8 mouse cellular contexts compared by ENCODE assay signal in the genomic region with DNA sequence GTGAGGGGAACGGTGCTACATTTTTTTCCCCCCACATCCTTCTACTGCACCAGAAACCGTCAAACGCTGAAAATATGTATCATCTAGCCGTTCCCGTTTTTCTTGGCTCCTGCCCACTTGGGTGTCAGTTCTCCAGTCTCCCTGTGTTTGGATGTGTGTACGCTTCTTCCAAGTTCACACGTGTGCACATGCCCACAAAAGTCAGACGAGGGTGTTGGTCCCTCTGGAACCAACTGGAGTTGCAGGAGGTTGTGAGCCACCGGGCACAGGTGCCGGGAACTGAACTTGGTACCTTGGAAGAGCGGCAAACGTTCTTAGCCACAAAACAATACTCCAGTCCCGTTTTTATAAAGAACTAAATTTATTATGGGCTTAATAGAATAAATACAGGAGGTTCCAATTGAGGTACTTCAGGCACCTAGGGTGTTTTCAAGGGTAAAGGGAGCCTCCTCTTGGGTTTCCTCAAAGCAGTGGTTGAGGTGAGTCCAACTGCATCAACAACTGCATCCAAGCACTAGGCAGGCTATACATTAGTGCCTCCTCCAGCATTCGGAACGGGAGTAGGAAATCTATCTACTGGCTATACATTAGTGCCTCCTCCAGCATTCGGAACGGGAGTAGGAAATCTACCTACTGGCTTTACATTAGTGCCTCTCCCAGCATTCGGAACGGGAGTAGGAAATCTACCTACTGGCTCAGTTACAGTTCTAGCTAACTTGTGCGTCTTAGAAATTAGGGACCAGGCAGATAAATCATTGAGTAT. TPM values are rescaled to one million over a fixed set of nuclear protein-coding genes. Genes with fewer than 3 reads are reported as not detected.
DNase-seq lines count a peak whose midpoint lies in the region; ATAC-seq and TF ChIP-seq lines count a peak whose summit lies in the region.

No protein-coding gene starts in this region.

- TF ChIP-seq RAD21 in MEL (IDR thresholded peaks at IDR 0.05; ENCODE audit: low read depth, low read length) = no peak

- TF ChIP-seq EP300 in MEL (IDR thresholded peaks at IDR 0.05; ENCODE audit: low read depth in 1 of 2, low read length in 2 of 2) = no peak

- TF ChIP-seq POLR2A in MEL (IDR thresholded peaks at IDR 0.05; ENCODE audit: control insufficient read depth in 1 of 2, insufficient read depth in 1 of 2, low read depth in 1 of 2, low read length in 2 of 2, poor library complexity in 1 of 2) = no peak; a peak in 1 of 4 replicates

- H3K4me1 ChIP-seq in forebrain, embryonic 13.5 days = peaks cover 38% of the 10 kb centered on the region
- H3K4me1 ChIP-seq in forebrain, embryonic 12.5 days = peaks cover 30% of the 10 kb centered on the region
- peaks cover 64% of the 10 kb centered on the region for H3K4me1 ChIP-seq in limb, embryonic 13.5 days
- peaks cover 39% of the 10 kb centered on the region for H3K4me1 ChIP-seq in limb, embryonic 10.5 days
- H3K4me1 ChIP-seq in MEL (ENCODE audit: control insufficient read depth in 1 of 2, insufficient read depth in 2 of 2, low read length in 2 of 2) = peaks cover 12 to 32% of the 10 kb centered on the region in 2 experiments
- peaks cover 76% of the 10 kb centered on the region for H3K4me1 ChIP-seq in liver, embryonic 15.5 days (replicated peaks)

- no peaks in the 10 kb centered on the region for H3K27me3 ChIP-seq in forebrain, embryonic 13.5 days
- no peaks in the 10 kb centered on the region for H3K27me3 ChIP-seq in forebrain, embryonic 12.5 days
- no peaks in the 10 kb centered on the region for H3K27me3 ChIP-seq in limb, embryonic 13.5 days
- H3K27me3 ChIP-seq in limb, embryonic 10.5 days (ENCODE audit: low read depth, poor library complexity, severe bottlenecking) = no peaks in the 10 kb centered on the region
- no peaks in the 10 kb centered on the region for H3K27me3 ChIP-seq in MEL (ENCODE audit: control insufficient read depth in 1 of 2, insufficient read depth in 2 of 2, low read length in 2 of 2)
- no peaks in the 10 kb centered on the region for H3K27me3 ChIP-seq in liver, embryonic 15.5 days

- DNase-seq in limb, embryonic 10.5 days (ENCODE audit: low spot score) = no peak
- peak; percentile 66 for DNase-seq in MEL (ENCODE audit: low read depth, low spot score)
- no peak for DNase-seq in right cerebral cortex, postnatal 4 days
- DNase-seq in Muller cell, postnatal 12 days (ENCODE audit: inconsistent ontology term) = no peak

- peak overlapping the region; percentile 67; the same call in 1 of the 2 replicates for H3K4me2 ChIP-seq in forebrain, embryonic 13.5 days
- H3K4me2 ChIP-seq in forebrain, embryonic 12.5 days = no peak overlapping the region; the same call in 1 of the 2 replicates
- peak overlapping the region; percentile 70 for H3K4me2 ChIP-seq in limb, embryonic 13.5 days (replicated peaks)
- peak overlapping the region; percentile 91 for H3K4me2 ChIP-seq in liver, embryonic 15.5 days

- no peaks in the 10 kb centered on the region for H3K9me3 ChIP-seq in forebrain, embryonic 13.5 days (replicated peaks)
- H3K9me3 ChIP-seq in forebrain, embryonic 12.5 days = no peaks in the 10 kb centered on the region
- H3K9me3 ChIP-seq in limb, embryonic 13.5 days = no peaks in the 10 kb centered on the region
- no peaks in the 10 kb centered on the region for H3K9me3 ChIP-seq in limb, embryonic 10.5 days (replicated peaks)
- H3K9me3 ChIP-seq in MEL (replicated peaks; ENCODE audit: insufficient read depth, low read length) = no peaks in the 10 kb centered on the region
- H3K9me3 ChIP-seq in liver, embryonic 15.5 days (replicated peaks) = no peaks in the 10 kb centered on the region

- peaks cover 64% of the 10 kb centered on the region for H3K79me2 ChIP-seq in MEL (ENCODE audit: control insufficient read depth, insufficient read depth, low read length, poor library complexity)

- ATAC-seq in forebrain, embryonic 13.5 days = no peak
- ATAC-seq in forebrain, embryonic 12.5 days (ENCODE audit: low FRiP score) = no peak
- no peak for ATAC-seq in limb, embryonic 13.5 days (ENCODE audit: low FRiP score, low read depth)
- no peak for ATAC-seq in liver, embryonic 15.5 days (ENCODE audit: insufficient read depth)

- no peak overlapping the region for H3K27ac ChIP-seq in forebrain, embryonic 13.5 days
- no peak overlapping the region for H3K27ac ChIP-seq in forebrain, embryonic 12.5 days
- no peak overlapping the region for H3K27ac ChIP-seq in limb, embryonic 13.5 days
- no peak overlapping the region for H3K27ac ChIP-seq in limb, embryonic 10.5 days
- peak overlapping the region; percentile 81 for H3K27ac ChIP-seq in MEL (ENCODE audit: control insufficient read depth, low read depth, low read length)
- peak overlapping the region; percentile 54 for H3K27ac ChIP-seq in liver, embryonic 15.5 days (replicated peaks)

- H3K9ac ChIP-seq in forebrain, embryonic 13.5 days = no peak overlapping the region
- H3K9ac ChIP-seq in forebrain, embryonic 12.5 days = no peak overlapping the region
- H3K9ac ChIP-seq in limb, embryonic 13.5 days = no peak overlapping the region
- H3K9ac ChIP-seq in MEL (ENCODE audit: control insufficient read depth, low read depth, low read length, poor library complexity, severe bottlenecking) = peak overlapping the region; percentile 66
- H3K9ac ChIP-seq in liver, embryonic 15.5 days = peak overlapping the region; percentile 58

- no peak for TF ChIP-seq CTCF in MEL (IDR thresholded peaks at IDR 0.05 in 2 of 3, conservative IDR thresholded peaks at IDR 0.05 in 1 of 3; ENCODE audit: control insufficient read depth in 1 of 3, insufficient read depth in 1 of 3, low read depth in 2 of 3, low read length in 3 of 3, poor library complexity in 1 of 3, severe bottlenecking in 1 of 3)

- 95% methylated on average over 20 of the region's 20 CpGs for WGBS in forebrain, embryonic 13.5 days
- 96% methylated on average over 20 of the region's 20 CpGs for WGBS in forebrain, embryonic 12.5 days
- 91% methylated on average over 20 of the region's 20 CpGs for WGBS in limb, embryonic 13.5 days
- whole genome bisulfite sequencing in limb, embryonic 10.5 days = 97% methylated on average over 20 of the region's 20 CpGs
- WGBS in liver, embryonic 15.5 days (ENCODE audit: insufficient replicate concordance) = 62% methylated on average over 20 of the region's 20 CpGs

- H3K36me3 ChIP-seq in forebrain, embryonic 13.5 days (ENCODE audit: poor library complexity, severe bottlenecking) = no peaks in the 10 kb centered on the region
- H3K36me3 ChIP-seq in forebrain, embryonic 12.5 days (replicated peaks) = no peaks in the 10 kb centered on the region
- H3K36me3 ChIP-seq in limb, embryonic 13.5 days = no peaks in the 10 kb centered on the region
- peaks cover 9% of the 10 kb centered on the region; the same call in 1 of the 2 replicates for H3K36me3 ChIP-seq in limb, embryonic 10.5 days
- H3K36me3 ChIP-seq in MEL (ENCODE audit: control insufficient read depth in 1 of 2, insufficient read depth in 2 of 2, low read length in 2 of 2) = peaks cover 0 to 42% of the 10 kb centered on the region in 2 experiments; a peak in 2 of 4 replicates
- H3K36me3 ChIP-seq in liver, embryonic 15.5 days (replicated peaks) = no peaks in the 10 kb centered on the region

- H3K4me3 ChIP-seq in forebrain, embryonic 13.5 days = no peak overlapping the region
- no peak overlapping the region for H3K4me3 ChIP-seq in forebrain, embryonic 12.5 days (replicated peaks)
- H3K4me3 ChIP-seq in limb, embryonic 13.5 days = no peak overlapping the region
- H3K4me3 ChIP-seq in limb, embryonic 10.5 days = no peak overlapping the region
- H3K4me3 ChIP-seq in MEL (ENCODE audit: control insufficient read depth in 1 of 2, insufficient read depth in 1 of 2, low read depth in 2 of 2, low read length in 2 of 2) = peak overlapping the region; percentile 75 to 88
- H3K4me3 ChIP-seq in liver, embryonic 15.5 days (replicated peaks) = peak overlapping the region; percentile 94

TF ChIP-seq in MEL, 35 proteins besides CTCF, POLR2A, EP300 and RAD21:
- TF ChIP-seq HCFC1 (IDR thresholded peaks at IDR 0.05; ENCODE audit: low read depth, low read length) (no peak), CHD1 (IDR thresholded peaks at IDR 0.05; ENCODE audit: low read depth, low read length) (peak; percentile 83)
TF ChIP-seq in MEL: peak in this region for 1.

RNA-seq across cellular contexts. Expression of a gene that starts 1.5 kb away (rescaled TPM):
- polyA plus RNA-seq in forebrain, embryonic 13.5 days (2015; fragmentation: Nextera tagmentation; extraction: Ambion mirVana) = 11.6 and 12.7 TPM in 2 replicates
- polyA plus RNA-seq in forebrain, embryonic 12.5 days (2016; fragmentation: Nextera tagmentation; extraction: Ambion mirVana) = 15.7 and 16.7 TPM in 2 replicates
- polyA plus RNA-seq in limb, embryonic 13.5 days (2015; fragmentation: Nextera tagmentation; extraction: Ambion mirVana) = 15.8 and 16.2 TPM in 2 replicates
- polyA plus RNA-seq in limb, embryonic 10.5 days (2016; fragmentation: Nextera tagmentation; extraction: Ambion mirVana) = 12.2 and 13.2 TPM in 2 replicates
- 8.6 and 8.8 TPM in 2 replicates for total RNA-seq in MEL (2012; rRNA removed)
- 10 to 100 TPM; 19.0 to 28.3 TPM for polyA plus RNA-seq in MEL (2012; ENCODE audit: insufficient read depth in 1 of 2, insufficient read length in 2 of 2, low read depth in 1 of 2, low replicate concordance in 2 of 2, missing spikeins in 1 of 2)
- 6.0 and 6.6 TPM in 2 replicates for polyA plus RNA-seq in liver, embryonic 15.5 days (2015; fragmentation: Nextera tagmentation; extraction: Ambion mirVana)

RNA-seq across cellular contexts. Expression of a gene that starts 44.3 kb away (rescaled TPM):
- 16.5 and 19.2 TPM in 2 replicates for polyA plus RNA-seq in forebrain, embryonic 13.5 days (2015; fragmentation: Nextera tagmentation; extraction: Ambion mirVana)
- polyA plus RNA-seq in forebrain, embryonic 12.5 days (2016; fragmentation: Nextera tagmentation; extraction: Ambion mirVana) = 16.5 and 17.7 TPM in 2 replicates
- 29.1 and 34.0 TPM in 2 replicates for polyA plus RNA-seq in limb, embryonic 13.5 days (2015; fragmentation: Nextera tagmentation; extraction: Ambion mirVana)
- polyA plus RNA-seq in limb, embryonic 10.5 days (2016; fragmentation: Nextera tagmentation; extraction: Ambion mirVana) = 13.3 and 16.4 TPM in 2 replicates
- not detected in 2 replicates for total RNA-seq in MEL (2012; rRNA removed)
- not detected for polyA plus RNA-seq in MEL (2012; ENCODE audit: insufficient read depth in 1 of 2, insufficient read length in 2 of 2, low read depth in 1 of 2, low replicate concordance in 2 of 2, missing spikeins in 1 of 2)
- 9.5 and 11.3 TPM in 2 replicates for polyA plus RNA-seq in liver, embryonic 15.5 days (2015; fragmentation: Nextera tagmentation; extraction: Ambion mirVana)

Comparison
In these comparisons a context has a peak if more than half of its experiments do, and no peak if none do; other contexts are left out.
1. H3K27ac ChIP-seq: peak in MEL (single experiment) and liver, embryonic 15.5 days (single experiment); none in forebrain, embryonic 13.5 days (single experiment), forebrain, embryonic 12.5 days (single experiment), limb, embryonic 13.5 days (single experiment) and limb, embryonic 10.5 days (single experiment).
2. H3K4me3 ChIP-seq: peak in MEL (2 of 2) and liver, embryonic 15.5 days (single experiment); none in forebrain, embryonic 13.5 days (single experiment), forebrain, embryonic 12.5 days (single experiment), limb, embryonic 13.5 days (single experiment) and limb, embryonic 10.5 days (single experiment).
3. H3K9ac ChIP-seq: peak in MEL (single experiment) and liver, embryonic 15.5 days (single experiment); none in forebrain, embryonic 13.5 days (single experiment), forebrain, embryonic 12.5 days (single experiment) and limb, embryonic 13.5 days (single experiment).
4. RNA of a gene that starts 44.3 kb away (polyA plus RNA-seq): 29.1 to 34.0 TPM in limb, embryonic 13.5 days, 16.5 to 17.7 TPM in forebrain, embryonic 12.5 days, 16.5 to 19.2 TPM in forebrain, embryonic 13.5 days, 13.3 to 16.4 TPM in limb, embryonic 10.5 days and 9.5 to 11.3 TPM in liver, embryonic 15.5 days; not detected in MEL; every median in the first group is over 10 times any median in the second.